Mouse (Mus musculus) kidney, postnatal 25 days (tissue): Measurements from ENCODE around the gene Rarb.

Experiments used
- DNase-seq, 2 experiments: peaks; one replicate each; pipeline ENCODE4 v3.0.0; 2021; ENCODE audit warnings: mixed read lengths in 2 of 2

Rarb gene

GRCm38 (mm10) chr14:16733595-16734298 lies 85.2 kb downstream of the Rarb start:
- DNase-seq, result no peak

- no peak for DNase-seq
Observed at GRCm38 (mm10) chr14:16732054-16732453, 86.9 kb downstream of the Rarb start.

GRCm38 (mm10) chr14:16728175-16728838 lies 90.6 kb downstream of the Rarb start:
- no peak for DNase-seq

- DNase-seq, result no peak
Observed at GRCm38 (mm10) chr14:16723991-16724390, 95.0 kb downstream of the Rarb start.

- DNase-seq, result no peak
Observed at GRCm38 (mm10) chr14:16717821-16718220, 101.1 kb downstream of the Rarb start.

- DNase-seq, result no peak
Observed at GRCm38 (mm10) chr14:16714344-16714955, 104.5 kb downstream of the Rarb start.

GRCm38 (mm10) chr14:16713773-16714172 lies 105.2 kb downstream of the Rarb start:
- no peak for DNase-seq

- peak in 1 of 2 experiments; percentile 37 for DNase-seq
Observed at GRCm38 (mm10) chr14:16699228-16699627, 119.7 kb downstream of the Rarb start.

- DNase-seq, result peak; percentile 64 to 84
Observed at GRCm38 (mm10) chr14:16695453-16696120, 123.4 kb downstream of the Rarb start.

- no peak for DNase-seq
Observed at GRCm38 (mm10) chr14:16678335-16678734, 140.6 kb downstream of the Rarb start.

GRCm38 (mm10) chr14:16677081-16677480 lies 141.9 kb downstream of the Rarb start:
- DNase-seq, result peak in 1 of 2 experiments; percentile 33

GRCm38 (mm10) chr14:16670571-16670970 lies 148.4 kb downstream of the Rarb start:
- DNase-seq, result no peak

GRCm38 (mm10) chr14:16639153-16639943 lies 179.6 kb downstream of the Rarb start:
- DNase-seq, result no peak

- no peak for DNase-seq
Observed at GRCm38 (mm10) chr14:16613975-16614374, 205.0 kb downstream of the Rarb start.

- DNase-seq, result no peak
Observed at GRCm38 (mm10) chr14:16605480-16605879, 213.5 kb downstream of the Rarb start.

GRCm38 (mm10) chr14:16604469-16605064 lies 214.4 kb downstream of the Rarb start:
- DNase-seq, result no peak

GRCm38 (mm10) chr14:16603040-16603590 lies 215.8 kb downstream of the Rarb start:
- peak; percentile 59 to 82 for DNase-seq

GRCm38 (mm10) chr14:16599224-16599623 lies 219.7 kb downstream of the Rarb start:
- DNase-seq, result no peak

GRCm38 (mm10) chr14:16598074-16598501 lies 220.9 kb downstream of the Rarb start:
- DNase-seq, result peak; percentile 37 to 64

- no peak for DNase-seq
Observed at GRCm38 (mm10) chr14:16589139-16589538, 229.8 kb downstream of the Rarb start.

GRCm38 (mm10) chr14:16578100-16578499 lies 240.9 kb downstream of the Rarb start:
- DNase-seq, result no peak

- peak; percentile 26 to 54 for DNase-seq
Observed at GRCm38 (mm10) chr14:16577049-16577448, 241.9 kb downstream of the Rarb start.
